Mouse (Mus musculus) CH12F3 (cell line): ENCODE results near the gene Itih4.

ENCODE experiments used
- in situ Hi-C: fragments of 300-500 bp; cut with MboI; formaldehyde crosslinking; loops from 2 replicates; pipeline ENCODE4 v1.14.3; 2020; ENCODE audit warnings: low sequenced_read_pairs

The Itih4 gene

GRCm38 (mm10) chr14:30877827-30878226 is 8.4 kb upstream of the Itih4 start:
- in situ Hi-C loops: no loop called here

- in situ Hi-C loops: no loop called here
Measured at GRCm38 (mm10) chr14:30878958-30879571, 7.2 kb upstream of the Itih4 start, which contains the start of gene Mustn1. Mustn1 (plus strand) TSS chr14:30879200.

DNA sequence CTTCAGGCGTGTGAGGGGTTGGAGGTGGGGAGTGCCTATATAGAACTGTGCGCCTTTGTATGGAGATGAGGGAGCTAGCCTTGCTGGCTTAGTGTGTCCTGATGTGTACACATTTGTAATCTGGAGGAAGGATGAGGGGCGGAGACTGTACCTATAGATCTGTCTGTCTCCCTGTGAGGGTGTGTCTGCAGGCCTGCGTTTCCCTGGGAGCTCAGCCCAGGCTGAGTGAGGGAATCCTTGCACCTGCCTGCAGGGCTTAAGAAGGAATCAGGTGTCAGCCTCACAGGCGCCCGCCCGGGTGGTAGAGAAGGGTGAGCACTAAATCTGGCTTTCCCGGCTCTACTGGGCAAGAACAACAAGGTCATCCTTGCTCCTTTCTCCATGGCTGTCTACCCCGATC is 6.5 kb upstream of the Itih4 start:
- in situ Hi-C loops: no loop called here

DNA sequence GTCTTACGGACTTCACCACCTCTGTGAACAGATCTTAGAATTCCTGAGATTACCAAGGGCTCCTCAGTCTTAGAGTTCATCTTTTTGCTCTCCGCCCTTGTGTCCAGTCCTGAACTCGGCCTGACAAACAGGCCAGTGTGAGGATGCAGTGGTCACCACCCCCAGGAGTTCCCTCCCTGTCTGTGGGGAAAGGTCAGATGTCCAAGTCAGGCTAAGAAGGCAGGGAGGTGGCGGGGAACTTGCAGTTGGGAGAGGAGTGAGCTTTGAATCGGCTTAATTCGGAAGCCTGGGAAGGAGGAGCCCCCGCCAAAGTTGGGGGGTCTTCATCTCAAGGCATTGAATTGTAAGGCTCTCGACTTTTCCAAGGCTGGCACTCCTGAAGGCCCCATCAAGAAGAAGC is 6.0 kb upstream of the Itih4 start:
- in situ Hi-C loops: no loop called here

DNA sequence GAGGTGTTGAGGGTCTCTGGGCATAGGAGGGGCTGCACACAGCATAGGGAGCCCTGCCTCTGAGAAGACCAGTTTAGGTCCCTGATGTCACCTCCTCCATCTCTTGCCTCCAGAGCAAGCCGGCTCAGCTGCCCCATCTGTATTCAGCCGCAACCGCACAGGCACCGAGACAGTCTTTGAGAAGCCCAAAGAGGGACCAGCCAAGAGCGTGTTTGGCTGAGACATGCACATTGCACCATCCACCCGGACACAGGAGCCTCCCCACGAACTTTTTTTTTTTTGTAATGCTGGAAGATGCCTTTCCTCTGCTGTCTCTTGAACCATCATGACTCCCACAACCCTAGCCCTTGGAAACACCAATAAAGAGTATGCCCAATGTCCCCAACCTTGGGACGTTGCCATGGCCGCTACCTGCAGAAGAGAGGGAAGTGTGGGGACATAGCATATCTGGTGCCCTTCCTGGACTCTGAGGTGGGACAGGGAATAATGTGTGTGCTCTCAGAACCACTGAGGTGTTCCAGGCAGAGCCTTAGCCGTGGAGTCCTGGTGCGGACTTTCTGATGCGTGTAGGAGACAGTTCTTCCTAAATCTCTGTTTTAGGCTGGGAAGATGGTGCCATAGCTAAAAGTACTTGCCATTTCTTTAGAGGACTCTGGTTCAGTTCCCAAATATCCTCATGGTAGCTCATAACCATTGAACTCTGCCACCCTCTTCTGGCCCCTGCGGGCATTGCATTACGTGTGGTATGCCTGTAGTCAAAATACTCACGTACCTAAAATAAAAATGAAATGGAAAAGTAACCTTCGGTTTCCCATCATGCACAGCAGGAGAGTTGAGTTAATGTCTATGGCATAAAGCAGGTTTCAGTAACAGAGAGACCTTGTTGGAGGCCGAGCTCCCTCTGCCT is 5.2 kb upstream of the Itih4 start:
- in situ Hi-C loops: no loop called here

DNA sequence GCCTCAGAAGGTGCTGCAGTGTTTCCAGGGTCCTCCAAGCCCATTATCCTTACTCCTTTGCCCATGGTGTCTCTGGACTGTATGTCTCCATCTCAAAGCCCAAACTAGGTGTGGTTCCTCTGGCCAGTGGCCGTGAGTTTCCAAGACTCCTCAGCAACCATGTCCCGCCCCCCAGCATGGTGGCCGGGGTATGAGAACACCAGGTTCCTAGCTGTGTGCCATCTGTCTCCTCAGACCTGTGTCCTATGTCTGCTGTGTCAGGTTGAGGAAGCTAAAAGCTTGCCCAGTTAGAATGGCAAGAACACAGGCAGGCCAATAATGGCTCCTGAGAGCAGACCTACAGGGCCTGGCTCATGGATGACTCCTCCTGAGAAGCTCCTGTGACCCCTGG is 4.6 kb upstream of the Itih4 start:
- in situ Hi-C loops: no loop called here

DNA sequence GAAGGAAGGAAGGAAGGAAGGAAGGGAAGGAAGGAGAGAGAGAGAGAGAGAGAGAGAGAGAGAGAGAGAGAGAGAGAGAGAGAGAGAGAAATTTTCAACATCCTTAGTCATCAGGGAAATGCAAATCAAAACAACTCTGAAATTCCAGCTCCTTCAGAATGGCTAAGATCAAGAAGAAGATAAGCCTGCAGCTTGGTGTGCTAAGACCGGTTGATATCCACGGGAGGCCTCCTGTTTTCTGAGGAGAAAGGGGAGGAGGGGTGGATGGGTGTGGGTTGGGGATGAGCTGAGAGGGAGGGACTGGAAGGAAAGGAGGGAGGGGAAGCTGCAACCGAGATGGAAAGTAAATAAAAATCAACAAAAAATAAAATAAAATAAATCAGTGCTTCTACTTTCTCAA is 978 bp upstream of the Itih4 start:
- in situ Hi-C loops: no loop called here

DNA sequence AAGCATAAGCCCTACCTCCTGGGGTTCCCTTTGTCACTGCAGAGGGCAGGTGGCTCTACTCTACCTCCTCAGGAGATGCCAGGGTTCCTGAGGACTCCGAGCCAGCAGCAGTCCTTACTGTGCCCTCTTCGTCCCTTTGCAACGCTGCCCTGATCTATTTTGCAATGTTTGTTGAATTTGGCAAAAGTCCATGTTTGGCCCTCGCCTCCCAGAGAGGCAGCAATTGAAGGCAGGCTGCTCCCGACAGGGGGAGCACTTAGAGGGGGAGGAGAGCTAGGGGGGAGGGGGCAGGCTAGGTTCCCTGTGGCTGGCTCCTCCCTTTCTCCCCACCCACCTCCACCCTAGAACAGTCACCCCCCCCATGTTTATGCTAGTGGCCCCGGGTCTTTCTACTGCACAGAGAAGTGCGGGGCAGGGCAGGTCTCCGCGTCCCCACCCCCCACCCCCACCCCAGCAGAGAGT is 2.0 kb downstream of the Itih4 start:
- in situ Hi-C loops: no loop called here

- in situ Hi-C loops: no loop called here
Measured at GRCm38 (mm10) chr14:30899972-30900371, 13.7 kb downstream of the Itih4 start.

- in situ Hi-C loops: no loop called here
Measured at GRCm38 (mm10) chr14:30902628-30903027, 16.4 kb downstream of the Itih4 start.

DNA sequence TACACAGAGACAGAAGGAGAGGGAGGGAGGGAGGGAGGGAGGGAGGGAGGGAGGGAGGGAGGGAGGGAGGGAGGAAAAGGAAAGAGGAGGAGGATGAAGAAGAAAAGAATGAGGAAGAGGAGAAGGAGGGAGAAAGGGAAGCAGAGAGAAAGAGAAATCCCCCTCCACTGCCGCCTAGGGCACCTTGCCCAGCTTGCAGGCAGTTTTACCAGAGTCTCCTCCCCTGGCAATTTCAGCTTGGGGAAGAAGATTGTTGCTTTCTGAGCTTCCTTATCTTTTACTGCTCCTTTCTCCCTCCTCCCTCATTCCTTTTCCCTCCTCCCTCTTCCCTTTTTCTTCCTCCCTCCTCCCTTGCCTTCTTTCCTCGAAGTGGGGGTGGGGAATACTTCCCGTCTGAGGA is 16.8 kb downstream of the Itih4 start:
- in situ Hi-C loops: no loop called here

GRCm38 (mm10) chr14:30904307-30904706 is 18.0 kb downstream of the Itih4 start:
- in situ Hi-C loops: no loop called here

DNA sequence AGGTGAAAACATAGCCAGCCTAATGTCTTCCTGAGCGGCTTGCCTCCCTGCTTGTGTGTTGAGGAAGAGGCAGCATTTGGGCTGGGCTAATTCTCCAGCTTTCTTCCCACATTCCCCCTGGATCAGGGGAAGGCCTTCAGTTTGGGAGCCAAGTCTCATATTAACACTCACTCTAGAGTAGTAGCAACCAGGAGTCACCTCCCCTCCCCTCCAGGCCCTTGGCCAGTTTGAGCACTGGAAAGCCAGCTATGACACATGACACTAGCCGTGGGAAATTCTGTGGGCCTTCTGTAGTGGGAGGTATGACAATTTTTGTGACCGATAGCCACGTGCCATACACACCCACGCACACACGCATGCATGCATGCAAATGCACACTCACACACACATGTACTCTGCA is 19.7 kb downstream of the Itih4 start:
- in situ Hi-C loops: no loop called here

DNA sequence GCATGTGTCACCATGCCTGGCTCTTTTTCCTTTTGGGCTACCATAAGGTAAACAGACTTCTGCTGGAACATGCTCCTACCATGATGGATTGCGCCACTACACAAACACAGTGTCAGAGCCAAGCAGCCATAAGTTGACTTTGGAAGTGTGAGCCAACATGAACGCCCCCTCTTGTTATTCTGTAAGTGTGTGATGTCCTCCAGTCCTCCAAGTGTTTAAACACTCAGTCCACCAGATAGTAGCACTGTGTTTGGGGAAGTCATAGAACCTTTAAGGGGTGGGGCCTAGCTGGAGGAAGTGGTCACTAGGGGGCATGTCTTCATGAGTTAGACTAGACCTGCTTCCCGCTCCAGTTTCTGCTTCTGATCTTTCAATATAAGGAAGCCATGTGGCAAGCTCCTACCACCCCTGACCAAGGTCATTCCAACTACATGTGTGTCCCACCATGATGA is 21.6 kb downstream of the Itih4 start:
- in situ Hi-C loops: no loop called here

GRCm38 (mm10) chr14:30911141-30911540 is 24.9 kb downstream of the Itih4 start:
- in situ Hi-C loops: no loop called here

DNA sequence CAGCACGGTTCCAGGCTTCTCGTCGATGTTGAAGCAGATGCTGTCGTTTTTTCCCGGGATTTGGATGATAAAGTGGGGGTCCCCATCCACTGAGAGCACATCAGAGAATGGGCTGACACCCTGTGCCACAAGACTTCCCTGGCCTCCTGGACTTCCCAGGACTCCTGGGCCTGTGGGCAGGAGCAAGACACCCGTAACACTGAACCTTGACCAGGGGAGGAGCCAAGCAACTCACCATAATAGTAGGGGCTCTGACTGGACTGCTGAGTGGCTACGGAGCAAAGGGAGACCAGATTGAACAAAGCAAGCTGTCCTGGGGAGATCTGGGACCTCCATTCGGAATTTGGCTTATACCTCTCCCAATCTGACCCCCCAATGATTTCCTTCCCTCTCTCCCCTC is 26.4 kb downstream of the Itih4 start:
- in situ Hi-C loops: no loop called here

DNA sequence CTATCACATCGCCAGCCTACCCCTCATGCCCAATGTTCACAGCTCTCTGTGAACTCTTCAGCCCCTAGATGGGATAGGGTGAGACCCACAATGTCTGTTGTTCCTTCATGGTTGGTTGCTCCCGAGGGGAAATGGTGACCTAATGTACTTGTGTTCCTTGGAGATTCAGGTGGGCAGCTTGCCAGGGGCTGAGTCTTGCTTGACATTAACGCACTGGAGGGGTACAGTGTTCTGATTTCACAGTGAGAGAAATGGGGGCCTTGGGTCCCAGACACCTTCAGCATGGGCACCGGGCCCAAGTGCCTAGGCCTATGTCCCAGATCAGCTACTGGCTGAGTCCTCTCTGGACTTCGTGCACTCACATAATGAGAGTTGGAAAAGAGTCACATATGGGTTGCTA is 27.1 kb downstream of the Itih4 start:
- in situ Hi-C loops: no loop called here

DNA sequence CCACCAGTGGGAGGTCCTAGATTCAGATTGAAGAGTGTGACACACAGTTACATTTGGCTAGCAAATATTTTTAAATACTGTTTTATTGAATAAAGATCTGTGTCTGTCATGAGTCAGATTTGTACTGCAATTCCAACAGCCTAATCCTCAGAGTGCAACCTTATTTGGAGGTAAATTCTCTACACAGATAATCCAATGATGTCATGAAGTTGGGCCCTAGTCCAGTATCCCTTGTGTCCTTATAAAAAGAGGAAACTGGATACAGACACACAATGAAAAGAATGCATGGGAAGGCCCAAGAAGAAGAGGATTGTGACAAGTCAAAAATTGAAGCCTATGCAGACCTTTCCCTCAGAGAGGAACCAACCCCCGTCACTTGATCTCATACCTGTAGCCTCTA is 30.2 kb downstream of the Itih4 start:
- in situ Hi-C loops: no loop called here

DNA sequence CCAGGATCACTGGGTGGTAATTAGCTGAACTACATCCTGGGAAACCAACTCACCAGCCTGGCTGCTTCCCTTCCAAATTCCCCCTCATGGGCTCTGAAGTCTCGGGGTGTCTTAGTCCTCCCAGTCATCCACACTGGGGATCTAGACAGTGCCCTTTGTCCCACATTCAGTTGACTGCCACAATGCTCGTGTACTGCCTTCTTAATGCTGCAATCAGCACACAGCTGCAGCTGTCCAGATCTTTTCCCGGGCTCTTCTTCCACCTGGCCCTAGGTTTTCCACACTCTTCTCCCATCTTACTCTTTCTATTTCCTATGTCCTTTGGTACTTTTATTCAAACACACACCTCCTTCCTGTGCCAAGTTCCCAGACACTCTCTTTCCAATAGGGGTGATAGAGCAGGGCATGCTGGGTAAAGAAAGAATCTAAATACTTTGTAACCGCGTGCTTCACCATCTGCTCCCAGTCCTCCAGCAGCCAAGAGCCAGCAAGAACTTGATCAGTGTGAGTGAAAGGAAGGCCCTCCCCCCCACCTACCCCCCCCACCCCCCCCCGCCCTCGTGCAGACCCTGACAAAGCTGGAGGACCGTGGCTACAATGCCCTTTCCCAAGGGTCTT is 35.9 kb downstream of the Itih4 start:
- in situ Hi-C loops: no loop called here

- in situ Hi-C loops: no loop called here
Measured at GRCm38 (mm10) chr14:30923375-30924105, 37.3 kb downstream of the Itih4 start, which contains the start of gene Itih3. Itih3 (minus strand) TSS chr14:30923760.

DNA sequence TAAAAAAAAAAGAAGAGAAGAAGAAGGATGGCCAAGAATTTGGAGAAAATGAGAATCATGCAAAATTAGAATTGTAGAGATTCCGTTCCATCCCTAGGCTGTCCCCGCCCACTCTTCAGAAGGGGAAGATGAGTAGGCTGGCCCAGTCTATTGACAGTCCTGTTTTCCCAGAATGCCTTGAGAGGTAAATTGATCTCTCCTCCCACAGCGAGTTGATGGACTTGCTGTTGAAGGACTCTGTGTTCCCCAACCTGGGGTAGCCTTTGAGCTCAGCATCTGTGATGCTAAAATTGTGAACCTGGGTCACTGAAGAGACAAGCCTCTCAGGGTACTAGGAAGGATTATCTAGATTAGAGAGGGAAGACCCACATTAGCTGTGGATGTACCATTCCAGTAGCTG is 39.2 kb downstream of the Itih4 start:
- in situ Hi-C loops: no loop called here
